ENCODE assay signal across 13 mouse cellular contexts in genomic region chr11:4700726-4701125, GRCm38 (mm10). TPM values are rescaled to one million over a fixed set of nuclear protein-coding genes. Genes with fewer than 3 reads are reported as not detected.
"Had no signal": no experiment of that assay in that cellular context is flagged by ENCODE, and none has a peak within 500 bp of the region (broad histone marks: within the 10 kb centered on the region; RNA-seq: fewer than 3 reads in every experiment).

No protein-coding gene starts in this region.

- ATAC-seq: lung, postnatal 0 days; midbrain, embryonic 13.5 days had no signal

- H3K9me3 ChIP-seq: liver, embryonic 15.5 days; midbrain, embryonic 13.5 days; neural tube, embryonic 12.5 days had no signal

- H3K4me2 ChIP-seq: liver, embryonic 11.5 days; liver, embryonic 15.5 days; midbrain, embryonic 13.5 days; neural tube, embryonic 12.5 days had no signal

- DNase-seq: kidney, postnatal 25 days; layer of hippocampus, adult 9-11 months; layer of hippocampus, postnatal 36 days; left cerebral cortex, postnatal 4 days; lung, adult 2 months; lung, postnatal 36 days; thymus, postnatal 36 days had no signal

- H3K4me3 ChIP-seq: liver, embryonic 15.5 days; midbrain, embryonic 13.5 days; neural tube, embryonic 12.5 days had no signal

- H3K27ac ChIP-seq: liver, embryonic 15.5 days; midbrain, embryonic 13.5 days; neural tube, embryonic 12.5 days had no signal

- H3K9ac ChIP-seq: liver, embryonic 15.5 days; midbrain, embryonic 13.5 days; neural tube, embryonic 12.5 days had no signal

- H3K27me3 ChIP-seq: liver, embryonic 15.5 days; midbrain, embryonic 13.5 days; neural tube, embryonic 12.5 days had no signal

RNA-seq across cellular contexts. Expression of gene Cabp7, which starts 45.9 kb away (rescaled TPM):
- total RNA-seq: megakaryocyte progenitor cell, adult 5-6 weeks had no signal
